Mouse (Mus musculus) kidney, adult 9 months (tissue): ENCODE data around the gene Tm7sf2.
"Not testable (repeated sequence)": the region's sequence is repeated elsewhere in the genome, so short reads cannot be mapped to it uniquely, and the experiment has no call there.

Experiments used
- DNase-seq: peaks from one replicate; pipeline ENCODE4 v3.0.0; 2022

Gene Tm7sf2

DNA sequence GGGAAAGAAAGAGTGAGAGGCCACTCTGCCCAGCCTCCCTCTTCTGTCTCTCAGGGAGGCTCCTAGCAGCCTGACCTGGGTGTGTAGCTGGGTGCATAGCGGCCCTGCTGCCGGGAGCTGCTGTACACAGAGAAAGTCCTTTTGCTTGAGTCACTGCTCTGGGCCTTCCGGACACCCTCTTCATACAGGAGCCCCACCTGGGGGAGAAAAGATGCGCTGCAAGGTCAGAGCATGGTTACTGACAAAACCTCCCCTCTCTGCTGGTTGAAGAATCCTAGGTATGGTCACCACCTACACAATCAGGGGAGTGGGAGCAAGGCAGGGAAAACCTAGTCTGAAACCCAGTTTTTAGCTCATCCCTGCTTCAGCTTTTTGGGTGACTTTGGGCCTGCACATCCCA, 778 bp upstream of the Tm7sf2 start:
- DNase-seq = no peak

DNA sequence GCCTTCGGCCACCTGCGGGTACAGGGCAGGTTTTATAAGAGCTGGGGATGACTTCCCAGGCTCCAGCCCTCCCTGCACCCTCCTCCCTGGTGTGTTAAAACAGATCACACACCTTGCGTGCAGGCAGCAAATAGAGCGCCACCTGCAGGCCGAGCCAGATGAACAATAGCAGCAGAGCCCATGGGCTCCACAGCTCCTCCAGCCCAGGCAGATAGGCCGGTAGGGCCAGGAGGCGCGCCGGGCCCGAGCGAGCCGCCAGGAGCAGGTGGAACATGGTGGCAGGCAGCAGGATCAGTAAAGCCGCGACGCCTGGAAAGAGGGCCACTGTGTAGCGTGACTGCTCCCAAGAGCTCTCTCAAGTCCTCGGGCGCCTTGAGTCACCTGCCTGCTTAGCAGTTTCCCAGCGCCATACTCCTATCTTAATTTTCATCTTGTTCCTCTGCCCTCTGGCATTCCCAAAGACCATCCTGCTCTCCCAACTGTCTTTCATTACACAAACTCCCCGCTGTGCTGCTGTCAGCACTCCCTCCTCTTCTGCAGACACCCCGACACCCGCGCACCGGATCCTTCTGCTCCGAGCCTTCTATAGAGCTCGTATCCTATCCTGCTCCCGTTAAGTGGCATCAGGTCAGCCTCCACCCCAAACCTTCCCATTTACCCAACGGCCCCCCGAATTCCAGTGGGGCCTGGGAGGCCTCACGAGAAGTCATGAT, 1.0 kb downstream of the Tm7sf2 start:
- peak; percentile 87 for DNase-seq

DNA sequence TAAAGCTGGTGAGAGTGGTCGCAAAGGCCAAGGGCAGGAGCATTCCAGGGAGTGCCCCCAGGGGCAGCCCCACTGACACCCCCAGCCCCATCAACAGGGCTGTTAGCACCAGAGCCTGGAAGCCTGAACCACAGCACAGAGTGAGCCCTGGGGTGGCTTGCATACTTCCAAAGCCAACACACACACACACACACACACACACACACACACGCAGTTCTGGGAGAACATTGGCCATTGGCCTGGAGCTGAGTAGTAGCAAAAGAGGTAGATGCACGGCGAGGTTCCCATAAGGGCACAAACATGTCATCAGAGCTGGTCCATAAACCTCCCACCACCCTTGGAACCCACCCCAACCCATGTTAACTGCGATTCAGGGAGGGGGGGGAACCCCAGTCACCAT, 1.6 kb downstream of the Tm7sf2 start:
- no peak for DNase-seq

DNA sequence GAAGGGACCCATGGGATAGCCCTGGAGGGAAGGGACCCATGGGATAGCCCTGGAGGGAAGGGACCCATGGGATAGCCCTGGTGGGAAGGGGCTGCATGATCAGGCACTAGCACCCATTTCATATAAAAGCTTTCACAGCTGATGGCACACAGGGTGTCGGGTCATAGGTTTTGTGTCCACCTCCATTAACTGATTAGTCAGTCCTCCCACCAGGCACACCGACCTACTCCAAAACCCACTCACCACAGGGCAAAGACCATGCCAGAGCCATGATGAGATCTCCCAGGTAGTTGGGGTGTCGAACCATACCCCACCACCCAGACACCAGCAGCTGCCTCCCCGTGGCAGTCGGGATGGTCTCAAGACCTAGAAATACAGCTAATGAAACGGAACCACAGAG, 5.1 kb downstream of the Tm7sf2 start:
- DNase-seq = no peak

DNA sequence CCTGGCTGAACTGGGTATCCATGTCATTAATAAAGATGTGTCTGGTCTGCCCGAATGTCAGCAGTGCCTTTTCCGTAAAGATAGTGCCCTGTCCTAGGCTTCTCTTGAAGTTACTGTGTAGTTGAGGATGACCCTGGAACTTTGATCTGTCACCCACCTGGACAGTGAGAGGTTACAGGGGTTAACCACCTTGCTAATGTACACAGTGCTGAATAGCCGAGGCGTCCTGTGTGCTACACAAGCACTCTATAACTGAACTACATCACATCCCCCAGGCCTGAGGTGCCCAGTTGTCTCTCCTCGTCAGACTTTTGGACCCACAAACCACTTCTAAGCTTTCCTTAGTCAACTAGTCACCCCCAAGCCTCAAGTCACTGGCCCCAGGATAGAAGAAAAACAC, 5.8 kb downstream of the Tm7sf2 start:
- DNase-seq = no peak

DNA sequence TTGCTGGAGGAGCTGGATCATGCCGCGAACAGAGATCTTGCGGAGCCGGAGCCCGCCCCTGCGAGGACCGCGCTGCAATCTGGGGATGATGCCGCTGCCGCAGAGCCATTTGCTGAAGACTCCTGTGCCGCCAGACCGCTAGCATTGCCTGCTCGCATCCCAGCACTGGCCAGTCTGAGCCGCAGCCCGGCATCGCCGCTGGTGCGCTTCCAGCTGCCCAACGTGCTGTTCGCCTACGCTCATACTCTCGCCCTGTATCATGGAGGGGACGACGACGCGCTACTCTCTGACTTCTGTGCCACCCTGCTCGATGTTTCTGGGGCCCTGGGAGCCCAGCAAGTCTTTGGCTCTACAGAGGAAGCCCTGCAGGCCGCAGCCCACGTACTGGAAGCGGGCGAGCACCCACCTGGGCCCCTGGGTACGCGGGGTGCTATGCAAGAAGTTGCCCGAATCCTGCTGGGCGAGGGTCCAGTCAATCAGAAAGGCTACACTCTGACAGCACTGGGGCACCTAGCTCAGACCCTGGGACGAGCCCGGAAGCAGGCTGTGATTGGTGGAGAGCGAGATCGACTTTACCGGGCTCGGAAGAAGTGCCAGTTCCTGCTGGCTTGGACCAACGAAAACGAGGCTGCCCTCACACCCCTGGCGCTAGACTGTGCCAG, 6.4 kb downstream of the Tm7sf2 start:
- DNase-seq = peak; percentile 58

DNA sequence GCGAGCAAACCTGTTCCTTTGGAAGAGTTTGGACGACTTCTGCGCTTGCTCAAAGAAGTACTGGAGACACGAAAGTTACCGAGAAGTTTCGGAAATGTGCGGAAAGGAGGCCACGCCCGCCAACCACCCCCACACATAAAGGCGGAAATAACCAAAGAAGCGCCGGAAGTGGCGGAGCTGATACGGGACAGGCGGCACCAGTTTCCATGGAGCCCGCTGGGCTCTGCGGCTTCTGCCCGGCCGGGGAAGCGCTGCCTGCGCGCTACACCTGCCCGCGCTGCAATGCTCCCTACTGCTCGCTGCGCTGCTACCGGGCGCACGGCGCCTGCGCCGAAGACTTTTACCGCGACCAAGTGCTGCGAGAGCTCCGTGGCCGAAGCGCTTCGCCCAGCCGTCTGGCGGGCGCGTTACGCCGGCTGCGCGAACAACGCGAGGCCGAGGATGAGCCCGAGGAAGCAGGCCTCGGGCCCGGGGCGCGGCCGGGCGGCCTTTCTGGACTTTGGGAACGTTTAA, 7.1 kb downstream of the Tm7sf2 start, which contains the start of gene Znhit2:
TSS of gene Znhit2 (plus strand) at position 172 of the 513 bp plus-strand sequence.
- peak; percentile 97 for DNase-seq

DNA sequence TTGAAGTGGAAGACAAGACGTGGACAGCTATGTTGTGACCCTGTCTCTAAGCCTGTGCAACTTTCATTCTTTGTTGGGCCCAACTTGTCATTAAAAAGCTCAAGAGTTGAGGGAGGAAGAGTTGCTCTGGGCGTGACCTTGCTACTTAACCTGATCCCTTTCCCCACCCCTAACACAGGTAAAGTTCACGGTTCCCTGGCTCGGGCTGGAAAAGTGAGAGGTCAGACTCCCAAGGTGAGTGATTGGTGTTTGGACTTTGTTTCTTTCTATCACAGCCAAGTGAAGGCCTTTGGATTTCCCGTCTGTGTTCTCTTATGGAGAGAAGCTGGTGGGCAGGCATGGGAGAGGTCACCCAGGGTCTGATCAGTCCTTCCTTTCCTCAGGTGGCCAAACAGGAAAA, 9.2 kb downstream of the Tm7sf2 start:
- peak; percentile 64 for DNase-seq

DNA sequence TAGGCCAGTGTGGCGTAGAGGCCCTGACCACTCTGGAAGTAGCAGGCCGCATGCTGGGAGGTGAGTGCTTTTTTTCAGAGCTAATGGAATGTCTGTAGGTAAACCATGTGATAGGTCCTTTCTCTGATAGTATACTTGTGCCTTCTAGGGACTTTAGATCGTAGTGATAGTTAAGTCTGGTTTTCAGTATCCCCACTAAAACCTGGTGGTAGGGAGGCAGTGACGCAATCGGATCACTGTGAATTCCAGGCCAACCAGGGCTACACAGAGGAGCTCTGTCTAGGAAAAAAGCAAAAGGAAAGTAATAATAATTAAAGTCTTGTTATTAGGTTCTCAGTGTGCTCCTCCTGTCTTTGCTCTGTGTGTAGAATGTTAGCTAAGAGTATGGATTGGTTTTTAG, 9.7 kb downstream of the Tm7sf2 start:
- no peak for DNase-seq

DNA sequence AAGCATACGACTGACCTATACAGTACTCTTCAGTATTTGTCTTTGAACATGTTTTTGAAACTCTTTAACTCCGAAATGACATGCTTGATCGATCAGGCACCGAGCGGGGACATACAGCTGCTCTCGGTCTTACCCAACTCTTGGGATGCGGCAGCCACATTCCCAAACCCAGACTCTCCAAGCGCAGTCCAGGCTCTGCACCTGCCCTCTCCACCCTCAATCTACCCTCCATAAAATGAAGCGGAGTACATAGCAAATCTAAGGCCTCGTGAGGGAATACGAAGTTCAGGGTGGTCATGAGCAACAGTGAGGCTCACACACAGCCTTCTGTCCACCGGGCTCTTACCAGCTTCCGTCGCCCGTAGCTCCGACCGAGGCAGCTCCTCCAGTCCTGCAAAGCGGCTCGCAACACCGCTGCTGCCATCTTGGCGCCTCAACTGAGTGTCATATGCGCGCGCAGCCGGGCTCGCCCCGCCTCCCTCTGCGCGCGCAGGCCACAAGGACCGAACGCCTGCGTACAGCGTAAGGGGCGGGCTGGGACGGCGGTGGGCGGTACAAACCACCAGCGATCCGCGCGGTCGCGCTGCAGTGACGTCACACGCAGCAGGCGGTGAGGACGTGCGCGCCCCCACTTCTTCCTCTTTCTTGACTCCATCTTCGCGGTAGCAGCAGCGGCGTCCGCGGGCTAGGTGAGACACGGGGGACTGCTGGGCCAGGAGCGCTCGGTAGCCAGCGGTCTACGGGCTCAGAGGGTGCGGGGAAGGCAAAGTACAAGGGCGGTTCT, 10.7 kb downstream of the Tm7sf2 start, which contains the start of the genes Mrpl49 and Fau:
TSS of gene Mrpl49 (minus strand) at position 473 of the 784 bp plus-strand sequence.
TSS of gene Fau (plus strand) at position 532 of the 784 bp plus-strand sequence.
- peak; percentile 99 for DNase-seq

DNA sequence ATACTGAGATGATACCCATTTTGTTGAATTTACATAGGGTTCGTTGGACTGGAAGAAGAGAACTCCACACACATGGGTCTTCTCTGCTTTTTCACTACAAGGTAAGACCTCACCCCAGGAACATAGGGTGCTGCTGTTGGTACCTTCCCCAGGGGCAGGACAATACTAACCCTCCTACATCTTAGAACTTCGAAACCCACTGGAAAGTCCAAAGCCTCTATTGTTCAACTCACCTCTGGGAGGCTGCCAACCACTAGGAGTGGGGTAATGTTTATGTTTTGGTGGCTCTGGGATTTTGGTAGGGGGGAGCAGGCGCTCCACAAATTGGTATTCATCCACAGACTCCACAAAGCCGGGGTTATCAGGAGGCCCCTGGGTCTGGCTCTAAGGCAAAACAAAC, 11.5 kb downstream of the Tm7sf2 start:
- DNase-seq = no peak

DNA sequence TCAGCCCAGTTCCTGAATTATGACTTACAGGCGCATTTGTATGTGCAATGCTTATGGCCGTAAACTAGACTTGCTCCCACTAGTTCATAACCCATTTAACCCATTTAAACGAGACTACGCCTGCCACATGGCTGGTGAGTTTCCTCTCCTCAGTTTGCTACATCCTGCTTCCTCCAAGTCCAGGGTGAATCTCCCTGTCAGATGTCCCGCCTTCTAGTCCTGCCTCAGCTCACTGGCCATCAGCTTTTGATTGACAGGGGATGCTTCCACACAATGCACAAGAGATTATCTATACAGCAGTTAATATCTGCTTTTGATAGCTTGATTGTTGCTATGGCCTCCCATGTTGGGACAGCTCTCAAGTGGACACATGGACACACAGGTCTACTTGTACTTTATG, 13.9 kb downstream of the Tm7sf2 start:
- DNase-seq = peak; percentile 4

DNA sequence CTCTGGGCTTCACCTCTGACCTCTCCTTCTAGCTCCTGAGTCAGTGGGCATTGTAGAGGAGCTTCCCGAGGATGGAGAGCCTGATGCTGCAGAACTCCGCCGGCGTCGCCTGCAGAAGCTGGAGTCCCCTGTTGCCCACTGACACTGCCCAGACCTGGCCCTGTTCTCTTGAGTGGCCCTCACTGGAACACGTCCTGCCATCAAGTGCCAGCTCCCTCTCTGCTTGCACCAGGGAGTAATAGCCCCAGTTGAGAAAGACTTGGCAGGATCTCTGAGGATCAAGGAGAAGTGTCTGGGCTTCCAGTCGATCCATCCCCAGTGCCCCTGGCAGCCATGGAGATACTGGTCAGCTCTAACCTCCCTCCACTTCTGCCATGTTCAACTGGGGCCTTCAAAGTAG, 15.7 kb downstream of the Tm7sf2 start:
- DNase-seq = peak; percentile 8

DNA sequence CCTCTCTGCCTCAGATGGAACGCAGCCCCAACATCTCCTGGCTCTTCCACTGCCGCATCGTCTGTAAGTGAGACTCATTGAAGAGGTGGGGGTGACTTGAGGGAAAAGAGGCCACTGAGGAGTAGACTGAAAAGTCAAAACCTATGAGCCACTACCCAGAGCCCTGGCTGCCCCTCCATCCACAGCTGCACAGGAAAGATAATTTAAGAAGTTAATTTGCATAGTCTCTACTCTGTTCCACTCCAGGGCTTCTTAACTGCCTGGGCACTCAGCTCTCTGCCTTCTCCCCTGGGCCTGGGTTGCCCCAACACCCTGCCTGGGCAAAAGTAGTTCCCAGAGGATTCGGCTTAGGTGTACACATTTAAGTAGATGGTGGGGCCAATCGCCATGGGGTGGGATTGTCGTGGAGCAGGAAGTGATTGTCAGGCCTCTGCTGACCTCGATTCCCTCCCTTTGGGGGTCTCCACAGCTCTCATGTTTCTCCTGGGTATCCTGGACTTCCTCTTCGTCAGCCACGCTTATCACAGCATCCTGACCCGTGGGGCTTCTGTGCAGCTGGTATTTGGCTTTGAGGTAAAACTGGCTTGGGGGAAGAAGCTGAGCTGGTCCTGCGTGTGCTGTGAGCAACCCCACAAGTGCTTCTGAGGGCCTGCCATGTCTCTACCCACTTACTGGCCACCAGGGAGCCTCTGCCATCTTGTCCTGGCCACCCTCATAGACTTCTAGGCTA, 19.3 kb downstream of the Tm7sf2 start:
- DNase-seq = peak; percentile 14

DNA sequence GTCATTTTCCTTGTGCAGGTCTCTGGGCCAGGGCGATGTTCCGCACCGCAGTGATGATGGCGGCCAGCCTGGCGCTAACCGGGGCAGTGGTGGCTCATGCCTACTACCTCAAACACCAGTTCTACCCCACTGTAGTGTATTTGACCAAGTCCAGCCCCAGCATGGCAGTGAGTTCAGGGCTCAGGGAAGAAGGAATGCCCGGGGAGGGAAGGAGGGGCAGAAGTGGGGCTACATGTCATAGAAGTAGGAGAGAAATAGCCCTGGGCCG, 20.3 kb downstream of the Tm7sf2 start:
- DNase-seq = peak; percentile 36

DNA sequence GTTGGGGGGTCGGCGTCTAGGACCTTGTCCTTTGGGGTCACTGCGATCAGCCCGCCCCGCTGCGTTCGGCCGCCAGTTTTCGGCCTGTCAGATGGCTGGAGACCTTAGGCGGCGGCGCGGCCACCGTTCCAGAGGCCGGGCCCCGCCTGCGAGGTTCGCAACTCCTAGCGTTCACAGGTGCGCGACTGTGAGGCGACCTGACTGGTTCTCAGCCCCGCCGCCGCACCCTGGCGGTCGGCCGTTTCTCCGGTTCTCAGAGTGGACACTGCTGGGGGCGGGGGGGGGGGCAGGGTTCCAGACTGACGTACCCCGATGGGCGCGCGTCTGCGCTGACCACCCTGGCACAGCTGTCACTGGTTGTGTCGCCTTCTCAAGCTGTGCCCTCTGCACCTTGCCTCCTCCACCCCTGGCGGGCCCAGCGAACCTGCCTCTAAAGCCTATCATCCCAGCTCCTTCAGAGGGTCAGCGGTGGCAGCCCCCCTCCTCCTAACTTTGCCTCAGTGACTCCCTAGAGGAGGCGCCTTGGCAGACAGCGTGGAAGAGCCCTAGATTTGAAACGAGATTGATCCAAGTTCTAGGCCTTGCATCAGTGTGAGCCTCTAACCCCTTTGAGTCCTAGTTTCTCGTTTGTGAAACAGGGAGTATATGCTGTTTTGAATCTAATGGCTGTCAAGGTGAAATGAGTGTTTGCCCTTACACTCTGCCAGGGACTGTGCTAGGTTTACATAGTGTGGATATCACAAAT, 20.8 kb downstream of the Tm7sf2 start:
- DNase-seq = no peak

DNA sequence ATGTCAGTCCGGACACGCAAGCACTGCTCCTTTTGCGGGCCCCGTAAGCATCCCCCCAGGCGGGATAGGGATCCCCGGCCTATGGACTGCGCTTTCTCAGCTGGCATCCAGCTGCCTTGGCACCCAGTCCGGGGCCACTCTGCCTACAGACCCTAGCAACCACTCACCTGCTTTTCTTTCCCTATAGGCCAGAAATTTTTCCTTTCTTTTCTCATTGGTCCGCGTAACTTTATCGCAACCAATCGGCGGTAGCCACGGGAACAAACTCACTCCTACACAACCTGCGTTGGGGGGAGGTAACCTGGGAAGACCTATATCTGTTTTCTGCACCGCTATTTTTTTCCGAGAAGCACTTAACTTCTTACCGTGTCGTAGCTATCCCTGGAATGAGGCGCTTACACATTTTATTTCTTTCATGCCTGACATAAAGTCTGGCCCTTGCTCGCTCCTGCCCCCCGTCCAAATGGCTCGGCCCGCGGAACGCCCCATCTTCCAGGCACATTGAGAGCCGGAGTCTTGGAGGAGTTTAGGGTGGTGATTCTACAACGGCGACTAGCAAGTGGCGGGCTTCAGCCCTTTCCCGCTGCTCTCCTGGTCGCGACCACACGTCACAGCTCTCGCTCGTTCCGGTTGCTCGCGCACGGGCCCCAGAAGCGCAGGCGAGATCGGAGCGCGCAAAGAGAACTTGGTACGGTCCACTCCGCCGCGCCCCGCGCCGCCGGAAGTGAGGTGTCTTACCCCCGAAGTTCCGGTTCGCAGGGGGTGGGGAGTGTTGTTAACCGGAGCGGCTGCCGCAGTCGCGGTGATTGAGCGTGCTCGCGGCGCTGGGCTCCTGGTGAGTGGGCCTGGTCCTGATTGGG, 21.6 kb downstream of the Tm7sf2 start, which contains the start of gene Syvn1:
TSS of gene Syvn1 (plus strand) at position 283 of the 860 bp plus-strand sequence.
- DNase-seq = peak; percentile 97

DNA sequence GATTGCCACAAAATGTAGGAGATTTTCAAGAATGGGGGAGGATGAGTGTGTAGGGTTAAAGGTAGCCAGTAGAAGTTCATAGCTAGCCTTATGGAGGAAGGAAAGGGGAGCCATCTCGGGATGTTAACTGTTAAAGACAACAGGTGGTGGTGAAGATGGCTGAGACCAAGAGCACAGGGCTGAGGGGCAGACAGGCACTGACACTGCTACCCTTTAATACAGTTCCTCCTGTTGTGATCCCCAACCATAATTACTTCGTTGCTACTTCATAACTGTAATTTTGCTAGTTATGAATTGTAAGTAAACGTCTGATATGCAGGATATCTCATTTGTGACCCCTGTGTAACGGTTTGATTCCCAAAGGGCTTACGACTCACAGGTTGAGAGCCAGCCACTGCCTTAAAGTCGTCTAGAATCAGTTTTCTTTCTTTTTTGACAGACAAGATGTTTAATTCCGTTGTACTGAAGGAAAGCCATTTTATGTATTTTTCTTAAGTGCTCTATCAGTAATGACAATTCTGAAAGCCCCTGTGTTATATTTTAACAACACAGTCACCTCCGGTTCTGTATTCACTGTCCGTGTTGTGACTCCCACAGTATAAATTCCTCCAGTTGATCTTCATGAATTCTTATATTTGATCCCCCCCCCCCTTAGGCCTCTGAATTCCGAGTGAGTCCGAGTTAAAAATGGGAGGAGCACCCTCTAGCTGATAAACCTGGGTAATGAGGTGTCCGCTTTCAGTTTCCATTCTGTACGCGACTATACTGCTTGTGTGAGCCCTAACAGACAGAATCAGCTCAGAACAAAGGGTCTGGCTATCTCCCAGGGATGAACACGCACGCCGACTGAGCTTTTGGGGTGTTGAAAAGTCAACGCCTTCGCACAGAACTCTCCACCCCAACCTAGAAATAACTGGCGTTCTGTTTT, 22.5 kb downstream of the Tm7sf2 start:
- peak; percentile 6 for DNase-seq

DNA sequence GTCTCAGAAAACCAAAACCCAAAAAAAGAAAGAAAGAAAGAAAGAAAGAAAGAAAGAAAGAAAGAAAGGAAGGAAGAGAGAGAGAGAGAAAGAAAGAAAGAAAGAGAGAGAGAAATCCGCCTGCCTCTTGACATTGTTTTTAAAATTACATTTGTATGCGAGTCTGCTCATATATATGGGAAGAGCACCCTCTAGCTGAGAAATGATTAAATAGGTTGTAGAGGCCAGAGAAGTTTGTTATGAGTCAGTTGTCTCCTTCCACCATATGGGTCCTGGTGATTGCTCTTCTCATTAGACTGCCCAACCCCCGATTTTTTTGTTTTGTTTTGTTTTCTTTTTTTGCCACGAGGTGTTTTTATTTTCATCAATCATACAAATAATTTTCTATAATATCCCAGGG, 24.1 kb downstream of the Tm7sf2 start:
- DNase-seq = not testable (repeated sequence)

DNA sequence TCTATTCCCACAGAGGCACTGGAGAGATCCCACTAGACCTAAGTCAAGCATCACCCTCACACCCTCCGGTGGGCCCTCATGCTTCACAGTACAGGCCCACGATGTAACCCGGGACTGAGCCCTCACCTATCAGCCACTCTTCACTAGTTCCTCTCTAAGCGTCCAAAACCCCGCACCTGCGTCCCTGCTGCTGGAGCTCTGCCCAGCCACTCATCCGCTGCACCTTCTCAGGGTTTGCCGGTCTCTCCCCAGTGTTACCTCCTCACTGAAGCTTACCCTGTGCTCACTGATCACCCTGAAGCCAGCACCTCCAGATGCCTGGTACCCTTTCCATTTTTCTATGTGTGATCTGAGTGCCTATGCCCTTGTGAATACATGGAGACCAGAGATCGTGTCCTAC, 25.9 kb downstream of the Tm7sf2 start:
- peak; percentile 6 for DNase-seq
